Mouse (Mus musculus): Measurements from ENCODE around the gene Tmem243. TPM values are rescaled to one million over a fixed set of nuclear protein-coding genes. Genes with fewer than 3 reads are reported as not detected.

Gene Tmem243
- total RNA-seq (2014; fragmentation: Nextera tagmentation) (11.2 and 17.3 TPM in 2 replicates), total RNA-seq (2017) (19.2 and 26.2 TPM in 2 replicates)

GRCm38 (mm10) chr5:9100207-9100848 is at the start of gene Tmem243:
Tmem243 (plus strand) TSS chr5:9100668.
- ATAC-seq (replicated peaks; ENCODE audit: poor library complexity, severe bottlenecking), result peak; percentile 87

GRCm38 (mm10) chr5:9056020-9056660 is 44.3 kb upstream of the Tmem243 start:
- peak; percentile 91 for ATAC-seq (replicated peaks; ENCODE audit: poor library complexity, severe bottlenecking)

GRCm38 (mm10) chr5:9057277-9057879 is 43.1 kb upstream of the Tmem243 start:
- ATAC-seq (replicated peaks; ENCODE audit: poor library complexity, severe bottlenecking), result no peak

GRCm38 (mm10) chr5:9059303-9060023 is 41.0 kb upstream of the Tmem243 start:
- peak; percentile 48 for ATAC-seq (replicated peaks; ENCODE audit: poor library complexity, severe bottlenecking)

DNA sequence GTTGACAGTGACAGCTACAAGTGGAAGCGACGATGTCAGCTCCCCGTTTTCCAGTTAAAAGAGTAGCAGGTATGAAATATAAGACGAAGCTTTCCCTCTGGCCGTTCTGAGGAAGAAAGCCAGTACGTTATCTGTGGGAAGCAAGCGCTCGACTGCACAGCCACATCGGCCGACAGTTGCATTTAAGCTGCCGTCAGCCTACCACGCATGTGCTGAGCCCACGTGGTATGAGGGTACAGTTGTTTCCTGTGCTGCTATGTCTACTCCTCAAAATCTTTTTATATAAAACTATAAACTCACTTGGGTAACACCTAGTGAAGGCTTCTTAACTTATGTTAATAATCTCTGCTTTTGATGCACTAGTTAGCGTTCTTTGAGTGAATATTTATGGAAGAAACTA is 40.2 kb upstream of the Tmem243 start:
- no peak for ATAC-seq (replicated peaks; ENCODE audit: poor library complexity, severe bottlenecking)

DNA sequence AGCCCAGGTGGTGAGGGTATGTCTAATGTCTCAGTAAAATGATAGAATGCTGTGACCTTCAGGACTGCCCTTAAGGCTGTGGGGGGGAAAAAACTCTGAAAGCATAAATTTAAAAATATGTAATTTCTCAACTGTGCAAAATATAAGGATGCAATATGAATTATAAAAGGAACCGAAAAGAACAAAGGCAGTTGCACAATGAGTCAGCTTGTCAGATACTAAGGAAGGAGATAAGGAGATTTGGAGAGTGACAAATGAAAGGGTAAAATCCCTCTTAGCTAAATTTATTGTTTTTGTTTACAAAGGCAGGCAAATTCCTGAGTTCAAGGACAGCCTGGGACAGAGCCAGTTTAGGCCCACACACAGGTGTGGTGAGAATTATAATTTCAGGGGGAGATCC is 36.3 kb upstream of the Tmem243 start:
- ATAC-seq (replicated peaks; ENCODE audit: poor library complexity, severe bottlenecking), result peak; percentile 58

- ATAC-seq (replicated peaks; ENCODE audit: poor library complexity, severe bottlenecking), result peak; percentile 85
These were observed 31.6 kb upstream of the Tmem243 start for GRCm38 (mm10) chr5:9068886-9069285.

GRCm38 (mm10) chr5:9069599-9070209 is 30.8 kb upstream of the Tmem243 start:
- ATAC-seq (replicated peaks; ENCODE audit: poor library complexity, severe bottlenecking), result no peak

DNA sequence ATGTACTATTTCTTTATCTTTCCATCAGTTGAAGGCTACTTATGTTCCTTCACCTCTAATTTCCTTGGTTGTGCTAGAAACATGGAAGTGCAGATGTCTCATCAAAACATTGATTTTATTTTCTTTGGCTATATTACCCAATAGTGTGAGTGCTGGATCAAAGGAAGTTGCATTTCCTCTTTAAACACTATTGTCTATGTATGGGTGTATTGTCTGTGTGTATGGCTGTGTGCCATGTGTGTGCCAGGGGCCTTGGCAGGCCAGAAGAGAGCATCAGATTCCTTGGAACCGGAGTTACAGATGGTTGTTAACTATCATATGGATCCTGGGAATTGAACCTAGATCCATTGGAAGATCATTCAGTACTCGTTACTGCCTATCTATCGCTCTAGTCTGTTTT is 29.1 kb upstream of the Tmem243 start:
- peak; percentile 71 for ATAC-seq (replicated peaks; ENCODE audit: poor library complexity, severe bottlenecking)

DNA sequence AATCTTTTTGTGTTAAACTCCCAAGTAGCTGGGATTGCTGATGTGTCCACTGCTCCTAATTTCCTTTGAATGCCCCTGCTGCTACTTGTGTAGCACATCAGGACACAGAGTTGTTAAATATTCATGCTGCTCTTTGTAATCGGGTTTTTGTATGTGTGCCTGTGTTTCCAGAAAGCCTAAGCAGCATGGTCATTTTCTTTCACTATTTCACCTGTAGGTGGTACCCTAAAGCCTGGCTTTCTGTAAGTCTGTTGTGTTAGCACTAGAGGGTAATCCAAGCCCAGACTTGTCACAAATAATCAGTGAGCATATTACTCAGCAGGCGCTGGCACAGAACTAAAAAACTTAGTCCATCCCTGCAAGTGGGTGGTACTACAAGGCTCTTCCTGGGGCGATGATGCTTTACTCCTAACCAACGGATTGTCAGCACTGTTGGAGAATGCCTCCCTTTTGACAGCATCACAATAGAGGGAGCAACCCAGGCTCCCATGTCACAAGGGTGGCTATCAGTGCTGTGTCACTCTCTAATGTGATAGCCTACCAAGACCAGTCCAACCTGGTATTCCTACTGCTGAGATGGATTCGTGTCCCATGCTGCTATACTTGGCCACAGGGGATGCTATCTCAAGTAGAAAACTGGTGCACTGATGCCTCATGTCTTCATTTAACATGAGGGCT is 27.2 kb upstream of the Tmem243 start:
- ATAC-seq (replicated peaks; ENCODE audit: poor library complexity, severe bottlenecking), result no peak

- ATAC-seq (replicated peaks; ENCODE audit: poor library complexity, severe bottlenecking), result no peak
These were observed 20.5 kb upstream of the Tmem243 start for GRCm38 (mm10) chr5:9079773-9080501.

DNA sequence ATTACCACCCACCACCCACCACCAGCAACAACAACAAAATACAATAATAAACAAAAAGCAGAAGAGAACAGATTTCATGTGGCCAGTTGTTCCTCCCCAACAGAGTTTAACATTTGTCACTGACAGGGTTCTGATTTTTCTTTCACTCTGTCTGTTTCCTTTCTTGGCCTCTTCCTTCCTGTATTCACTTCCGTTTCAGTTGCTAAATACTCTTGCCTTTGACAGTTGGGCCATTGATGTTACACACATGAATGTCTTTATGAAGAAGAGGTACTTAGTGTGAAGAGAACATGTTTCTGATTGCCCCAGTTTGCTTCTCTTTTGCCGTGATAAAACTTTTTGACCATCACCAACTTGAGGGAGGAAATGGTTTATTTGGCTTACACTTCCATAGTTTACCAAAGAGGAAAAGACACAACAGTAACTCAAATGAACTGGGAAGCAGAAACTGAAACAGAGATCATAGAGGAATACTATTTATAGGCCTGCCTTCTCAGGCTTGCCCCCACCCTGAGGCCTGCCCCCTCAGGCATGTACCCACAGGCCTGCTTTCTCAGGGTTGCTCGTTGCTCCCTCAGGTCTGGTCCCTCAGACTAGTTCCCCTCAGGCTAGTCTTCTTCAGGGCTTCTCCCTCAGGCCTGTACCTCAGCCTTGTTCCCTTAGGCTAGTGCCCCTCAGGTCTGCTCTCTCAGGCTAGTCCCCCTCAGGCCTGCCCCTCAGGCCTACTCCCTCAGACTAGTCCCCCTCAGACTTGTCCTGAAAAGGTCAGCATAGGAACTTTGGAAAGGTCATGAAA is 13.3 kb upstream of the Tmem243 start:
- ATAC-seq (replicated peaks; ENCODE audit: poor library complexity, severe bottlenecking), result peak; percentile 90

DNA sequence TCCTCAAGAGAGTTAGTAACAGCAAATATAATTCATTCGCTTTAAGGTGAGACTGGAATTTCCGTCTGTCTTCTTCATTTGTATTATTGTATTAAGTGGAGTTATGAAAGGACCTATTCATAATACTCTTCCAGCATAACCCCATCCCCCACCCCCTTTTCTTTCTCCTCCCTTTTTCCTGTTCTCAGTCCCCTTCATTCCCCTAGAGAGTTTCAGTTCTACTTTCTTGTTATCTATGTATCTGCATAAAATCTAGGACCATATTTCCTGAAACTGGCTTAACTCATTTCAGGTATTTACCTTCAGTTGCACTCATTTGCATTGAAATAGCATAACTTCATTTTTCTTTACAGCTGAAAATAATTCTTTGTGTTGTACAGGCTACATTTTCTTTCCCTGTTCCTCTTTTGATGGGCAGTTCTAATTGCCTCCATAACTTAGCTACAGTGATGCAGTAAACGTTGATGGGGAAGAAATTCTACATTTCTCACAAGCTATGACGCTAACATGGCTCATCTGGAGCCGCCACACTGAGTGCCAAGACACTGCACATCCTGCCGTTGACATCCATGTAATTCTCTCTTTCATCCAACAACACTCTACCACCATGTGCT is 9.9 kb upstream of the Tmem243 start:
- no peak for ATAC-seq (replicated peaks; ENCODE audit: poor library complexity, severe bottlenecking)

DNA sequence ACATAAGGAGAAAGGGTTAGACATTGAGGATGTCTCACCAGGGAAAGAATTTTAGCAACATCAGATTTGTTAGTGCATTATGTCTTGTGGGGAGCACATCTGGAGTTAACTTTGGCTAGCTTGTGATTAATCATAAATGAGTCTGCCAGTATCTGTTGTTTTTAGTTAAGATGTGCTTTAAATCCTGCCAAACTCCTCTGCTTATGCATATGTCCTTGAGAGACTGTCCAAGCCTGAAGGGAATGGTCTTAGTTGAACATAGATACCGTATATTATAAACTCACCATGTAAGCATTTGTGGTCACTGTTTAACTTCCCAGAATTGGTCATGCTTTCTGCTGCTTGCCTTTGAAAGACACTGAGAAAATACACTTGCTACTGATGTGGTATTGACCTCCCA is 7.8 kb upstream of the Tmem243 start:
- no peak for ATAC-seq (replicated peaks; ENCODE audit: poor library complexity, severe bottlenecking)

DNA sequence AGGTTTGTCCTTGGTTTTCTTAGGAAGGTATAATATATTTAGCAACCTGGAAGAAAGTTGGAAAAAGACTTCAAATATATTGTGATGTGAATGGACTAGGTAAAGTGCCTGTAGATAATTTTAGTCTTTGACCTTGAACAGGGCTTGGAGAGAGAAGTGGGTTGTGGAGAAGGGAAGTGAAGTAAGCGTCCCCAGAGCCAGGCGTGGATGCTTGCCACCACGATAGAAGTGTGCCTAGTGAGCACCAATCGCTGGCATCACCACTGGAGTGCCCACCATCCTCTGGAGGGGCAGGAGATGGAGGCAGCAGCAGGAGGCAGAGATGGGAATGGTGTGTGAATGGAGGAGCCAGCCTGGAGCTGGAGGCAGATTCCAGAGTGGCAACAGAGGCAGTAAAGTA is 7.0 kb upstream of the Tmem243 start:
- ATAC-seq (replicated peaks; ENCODE audit: poor library complexity, severe bottlenecking), result peak; percentile 91

GRCm38 (mm10) chr5:9100849-9101801 is 657 bp downstream of the Tmem243 start:
- ATAC-seq (replicated peaks; ENCODE audit: poor library complexity, severe bottlenecking), result peak; percentile 47

GRCm38 (mm10) chr5:9102696-9103095 is 2.2 kb downstream of the Tmem243 start:
- ATAC-seq (replicated peaks; ENCODE audit: poor library complexity, severe bottlenecking), result no peak

All from granulocyte monocyte progenitor cell, adult 5-6 weeks (primary cell).